Mouse (Mus musculus): ENCODE data around the gene Ywhah.

- no peak for TF ChIP-seq CTCF (IDR thresholded peaks at IDR 0.05; ENCODE audit: control insufficient read depth, insufficient read depth, low read length)
- no peak for TF ChIP-seq POLR2A (IDR thresholded peaks at IDR 0.05; ENCODE audit: borderline replicate concordance, control insufficient read depth, low read depth, low read length)
Measured at GRCm38 (mm10) chr5:33015579-33015978, 3.0 kb upstream of the Ywhah start.
